Mouse (Mus musculus) heart, embryonic 15.5 days (tissue): ENCODE measurements around the gene Hmbs. TPM values are rescaled to one million over a fixed set of nuclear protein-coding genes. Genes with fewer than 3 reads are reported as not detected.
"Not testable (repeated sequence)": the region's sequence is repeated elsewhere in the genome, so short reads cannot be mapped to it uniquely, and the experiment has no call there.

Experiments used
- ATAC-seq: fragments of 200-750 bp; cut with Nextera tagmentation; replicated peaks from 2 replicates; pipeline ENCODE4 v1.8.0; 2017; ENCODE audit warnings: low read depth, moderate TSS enrichment; ENCODE audit not compliant: insufficient number of reproducible peaks, insufficient read depth, low FRiP score
- H3K27ac ChIP-seq: fragments of 300-500 bp; sonication (generic); 2 replicates; pipeline ENCODE4 v1.5.1; 2015; ENCODE audit warnings: mild to moderate bottlenecking, inconsistent platforms
- H3K27me3 ChIP-seq: fragments of 300-500 bp; sonication (generic); 2 replicates; pipeline ENCODE4 v1.6.1; 2015; ENCODE audit warnings: inconsistent platforms
- H3K36me3 ChIP-seq: fragments of 300-500 bp; sonication (generic); 2 replicates; pipeline ENCODE4 v1.6.1; 2015; ENCODE audit warnings: mild to moderate bottlenecking, inconsistent platforms
- H3K4me1 ChIP-seq: fragments of 300-500 bp; sonication (generic); replicated peaks from 2 replicates; pipeline ENCODE4 v1.6.1; 2015; ENCODE audit warnings: inconsistent platforms
- H3K4me2 ChIP-seq: fragments of 300-500 bp; sonication (generic); 2 replicates; pipeline ENCODE4 v1.6.1; 2015; ENCODE audit warnings: inconsistent platforms, mild to moderate bottlenecking, moderate library complexity
- H3K4me3 ChIP-seq: fragments of 300-500 bp; sonication (generic); 2 replicates; pipeline ENCODE4 v1.5.1; 2015; ENCODE audit warnings: mild to moderate bottlenecking, inconsistent platforms
- H3K9ac ChIP-seq: fragments of 300-500 bp; sonication (generic); 2 replicates; pipeline ENCODE4 v1.6.1; 2015; ENCODE audit warnings: mild to moderate bottlenecking, inconsistent platforms
- H3K9me3 ChIP-seq: fragments of 300-500 bp; sonication (generic); replicated peaks from 2 replicates; pipeline ENCODE4 v1.6.1; 2016; ENCODE audit warnings: inconsistent platforms
- WGBS: fragments of 180-500 bp; shearing (Covaris S2); methylation state at CpG from one replicate; pipeline ENCODE4 v1.1.7; 2015; ENCODE audit warnings: mixed read lengths; 5-methylcytosine and 5-hydroxymethylcytosine counted together
- polyA plus RNA-seq: library from polyadenylated mRNA; unstranded; fragments of >200 nt; fragmentation: Nextera tagmentation; extraction: Ambion mirVana; gene quantifications from 2 replicates; pipeline ENCODE4 v1.2.1, GENCODE M21; 2015

Hmbs gene
- polyA plus RNA-seq, 1 experiment from 2014 or later: 89.7 TPM

GRCm38 (mm10) chr9:44310750-44311135, 33.3 kb downstream of the Hmbs start:
- peaks cover 11% of the 10 kb centered on the region; the same call in 1 of the 2 replicates for H3K4me1 ChIP-seq
- no peak overlapping the region for H3K4me3 ChIP-seq
- peak overlapping the region; percentile 30; the same call in 1 of the 2 replicates for H3K27ac ChIP-seq
- whole genome bisulfite sequencing: 43% methylated on average over 10 of the region's 10 CpGs
- peaks cover 29% of the 10 kb centered on the region for H3K36me3 ChIP-seq
- H3K9me3 ChIP-seq: no peaks in the 10 kb centered on the region
- H3K4me2 ChIP-seq: peak overlapping the region; percentile 32; the same call in 1 of the 2 replicates
- H3K9ac ChIP-seq: no peak overlapping the region
- no peaks in the 10 kb centered on the region for H3K27me3 ChIP-seq
- ATAC-seq: no peak

GRCm38 (mm10) chr9:44309756-44310155, 34.3 kb downstream of the Hmbs start:
- Histone ChIP-seq H3K27me3 (no peaks in the 10 kb centered on the region), H3K9ac (no peak overlapping the region), H3K36me3 (peaks cover 19% of the 10 kb centered on the region), H3K4me3 (no peak overlapping the region), H3K4me2 (no peak overlapping the region), H3K27ac (no peak overlapping the region), H3K4me1 (peaks cover 14% of the 10 kb centered on the region), H3K9me3 (no peaks in the 10 kb centered on the region)
- WGBS: 75% methylated on average over 3 of the region's 3 CpGs
- no peak for ATAC-seq

- H3K4me2 ChIP-seq: no peak overlapping the region
- H3K9ac ChIP-seq: no peak overlapping the region
- H3K9me3 ChIP-seq: no peaks in the 10 kb centered on the region
- H3K36me3 ChIP-seq: peaks cover 3% of the 10 kb centered on the region
- H3K27me3 ChIP-seq: no peaks in the 10 kb centered on the region
- H3K4me3 ChIP-seq: no peak overlapping the region
- H3K4me1 ChIP-seq: peaks cover 22% of the 10 kb centered on the region
- 68% methylated on average over 2 of the region's 2 CpGs for whole genome bisulfite sequencing
- no peak overlapping the region for H3K27ac ChIP-seq
- ATAC-seq: no peak
Observed at GRCm38 (mm10) chr9:44307248-44307647, 36.8 kb downstream of the Hmbs start.

GRCm38 (mm10) chr9:44306532-44306931, 37.5 kb downstream of the Hmbs start:
- 90% methylated on average over 6 of the region's 6 CpGs for WGBS
- H3K9ac ChIP-seq: no peak overlapping the region
- no peak overlapping the region for H3K27ac ChIP-seq
- ATAC-seq: no peak
- H3K9me3 ChIP-seq: no peaks in the 10 kb centered on the region
- H3K4me2 ChIP-seq: no peak overlapping the region
- peaks cover 10% of the 10 kb centered on the region for H3K36me3 ChIP-seq
- H3K4me1 ChIP-seq: peaks cover 22% of the 10 kb centered on the region
- H3K27me3 ChIP-seq: no peaks in the 10 kb centered on the region
- no peak overlapping the region for H3K4me3 ChIP-seq

DNA sequence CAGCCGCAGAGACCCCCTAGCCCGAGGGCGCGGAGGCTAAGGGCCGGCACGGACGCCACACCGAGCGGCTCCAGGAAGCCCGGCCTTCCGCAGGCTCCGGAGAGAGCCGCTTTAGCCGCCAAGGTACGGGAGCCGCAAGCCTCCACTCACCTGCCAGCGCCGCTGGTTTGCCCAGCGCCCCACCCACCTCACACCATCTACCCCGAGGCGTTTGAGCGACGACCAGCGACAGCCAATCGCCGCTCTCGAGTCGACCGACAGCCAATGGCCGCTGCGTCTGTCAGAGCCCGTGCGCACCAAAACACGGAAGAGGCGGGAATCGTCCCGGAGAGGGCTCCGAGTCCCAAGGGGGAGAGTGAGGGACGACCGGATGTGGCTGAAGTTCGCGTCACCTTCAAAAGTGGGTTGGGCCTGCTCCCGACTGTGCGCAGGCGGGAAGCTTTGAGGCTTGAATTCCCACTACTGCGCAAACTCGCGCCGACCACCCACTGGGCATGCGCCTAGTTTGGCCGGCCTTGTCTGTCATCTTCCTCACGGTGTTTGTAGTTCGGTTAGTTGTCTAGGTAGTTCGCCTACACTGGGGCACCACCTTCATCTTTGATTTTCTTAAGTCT, 38.5 kb downstream of the Hmbs start, which contains the start of gene Hinfp:
Gene Hinfp, minus strand, starts transcription at position 206 of the 614 bp plus-strand sequence.
- Histone ChIP-seq H3K36me3 (peaks cover 19% of the 10 kb centered on the region), H3K27ac (peak within 1 kb of the TSS; percentile 84), H3K27me3 (no peaks in the 10 kb centered on the region), H3K4me3 (peak within 1 kb of the TSS; percentile 99), H3K9ac (peak within 1 kb of the TSS; percentile 97), H3K9me3 (no peaks in the 10 kb centered on the region), H3K4me1 (peaks cover 14% of the 10 kb centered on the region), H3K4me2 (peak within 1 kb of the TSS; percentile 78)
- WGBS: under 1% methylated on average over 54 of the region's 54 CpGs
- ATAC-seq: peak; percentile 98

- H3K9me3 ChIP-seq, H3K4me3 ChIP-seq, ATAC-seq, H3K27ac ChIP-seq, H3K4me2 ChIP-seq, H3K9ac ChIP-seq, H3K27me3 ChIP-seq: not testable (repeated sequence)
- H3K36me3 ChIP-seq: peaks cover 69% of the 10 kb centered on the region
- WGBS: 90% methylated on average over 3 of the region's 3 CpGs
- H3K4me1 ChIP-seq: peaks cover 11% of the 10 kb centered on the region
Observed at GRCm38 (mm10) chr9:44300001-44300400, 44.0 kb downstream of the Hmbs start.

DNA sequence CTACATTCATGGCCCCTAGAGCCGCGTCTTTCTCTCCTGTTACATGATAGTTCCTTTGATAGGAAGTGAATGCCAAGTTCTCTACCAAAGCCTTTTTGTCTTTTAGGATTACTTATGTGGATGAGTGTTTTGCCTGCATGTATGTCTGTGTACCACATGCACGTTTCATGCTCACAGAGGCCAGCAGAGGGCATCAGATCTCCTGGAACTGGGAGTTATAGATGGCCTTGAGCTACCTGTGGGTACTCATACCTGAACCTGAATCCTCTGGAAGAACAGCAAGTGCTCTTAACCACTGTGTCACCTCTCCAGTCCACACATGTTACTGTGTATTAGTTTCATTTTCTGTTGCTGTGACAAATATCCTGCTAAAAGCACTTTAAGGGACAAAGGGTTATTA, 51.5 kb downstream of the Hmbs start:
- Histone ChIP-seq H3K4me2 (no peak overlapping the region), H3K4me3 (no peak overlapping the region), H3K36me3 (peaks cover 56% of the 10 kb centered on the region), H3K27me3 (peaks cover 17% of the 10 kb centered on the region; the same call in 1 of the 2 replicates), H3K9ac (no peak overlapping the region), H3K4me1 (peaks cover 17% of the 10 kb centered on the region), H3K9me3 (no peaks in the 10 kb centered on the region), H3K27ac (no peak overlapping the region)
- 72% methylated on average over 3 of the region's 3 CpGs for WGBS
- no peak for ATAC-seq

DNA sequence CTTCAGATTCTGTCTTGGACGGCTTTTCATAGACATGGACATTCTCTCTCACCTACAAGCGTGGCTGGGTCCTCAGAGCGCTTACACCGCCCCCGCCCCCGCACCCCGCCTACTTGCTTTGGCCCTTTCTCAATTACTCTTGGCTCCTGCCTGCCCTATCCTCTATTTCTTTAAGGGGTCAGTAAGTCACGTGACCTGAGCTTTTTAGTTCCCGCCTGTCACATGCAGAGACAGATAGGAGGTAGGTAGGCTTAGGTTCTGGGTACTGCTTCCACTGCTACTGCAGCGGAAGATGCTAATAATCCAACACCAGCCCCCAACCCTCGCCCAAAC, 55.1 kb downstream of the Hmbs start:
- Histone ChIP-seq H3K27me3 (peaks cover 24% of the 10 kb centered on the region), H3K9ac (no peak overlapping the region), H3K9me3 (no peaks in the 10 kb centered on the region), H3K36me3 (peaks cover 24% of the 10 kb centered on the region), H3K4me2 (peak overlapping the region; percentile 96), H3K4me3 (peak overlapping the region; percentile 68; the same call in 1 of the 2 replicates), H3K4me1 (peaks cover 24% of the 10 kb centered on the region), H3K27ac (no peak overlapping the region)
- ATAC-seq: 0 out of 2 replicates have a peak, but pooled peaks have one; percentile 16
- WGBS: 11% methylated on average over 11 of the region's 11 CpGs

DNA sequence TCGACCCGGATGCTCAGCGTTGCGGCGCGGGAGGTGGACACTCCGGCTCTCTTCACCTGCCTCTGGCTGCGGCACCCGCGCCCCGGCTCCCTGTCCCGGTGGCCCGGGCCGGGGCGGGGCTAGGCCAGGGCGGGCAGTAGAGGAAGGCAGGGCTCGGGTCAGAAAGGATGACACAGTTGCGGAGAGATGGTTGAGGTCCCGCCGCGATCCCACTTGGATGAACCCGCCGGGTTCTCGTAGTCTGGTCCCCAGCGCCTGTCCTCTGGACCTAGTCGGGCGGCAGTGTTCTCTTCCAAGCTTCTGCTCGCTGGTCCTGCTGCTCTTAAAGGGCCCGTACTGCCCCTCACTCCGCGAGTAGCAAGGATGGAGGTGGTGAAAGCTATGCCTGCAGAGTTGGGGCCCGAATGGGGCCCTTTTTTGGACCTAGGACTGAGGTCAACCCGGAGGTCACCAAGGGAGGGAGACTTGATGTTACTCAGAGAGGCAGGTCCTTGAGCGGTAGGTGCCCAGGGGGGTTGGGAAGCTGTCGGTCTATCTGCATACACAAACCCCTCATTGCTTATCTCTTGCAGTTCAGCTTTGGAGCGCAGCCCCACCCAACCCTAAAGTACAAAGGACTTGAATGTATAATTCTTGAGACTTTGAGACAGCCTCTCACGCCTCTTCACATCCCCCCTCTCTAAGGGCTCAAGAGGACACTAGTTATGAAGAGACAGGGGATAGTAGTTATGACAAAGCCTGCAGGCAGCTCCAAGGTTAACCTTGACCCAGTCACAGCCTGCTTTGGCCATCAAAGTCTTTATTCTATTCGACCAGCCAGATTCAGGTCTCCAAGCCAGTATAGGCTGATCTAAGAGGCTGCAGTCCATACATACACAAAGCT, 55.7 kb downstream of the Hmbs start, which contains the start of gene Abcg4:
Gene Abcg4, minus strand, starts transcription at position 540 of the 883 bp plus-strand sequence.
- Histone ChIP-seq H3K4me1 (peaks cover 24% of the 10 kb centered on the region), H3K27ac (no peak within 1 kb of the TSS)

GRCm38 (mm10) chr9:44287401-44288075, 56.5 kb downstream of the Hmbs start:
- Histone ChIP-seq H3K4me2 (peak overlapping the region; percentile 96), H3K9me3 (no peaks in the 10 kb centered on the region), H3K4me3 (peak overlapping the region; percentile 68), H3K27ac (no peak overlapping the region), H3K36me3 (peaks cover 12% of the 10 kb centered on the region; the same call in 1 of the 2 replicates), H3K27me3 (peaks cover 24% of the 10 kb centered on the region), H3K4me1 (peaks cover 26% of the 10 kb centered on the region), H3K9ac (peak overlapping the region; percentile 68)
- peak; percentile 36 for ATAC-seq
- under 1% methylated on average over 47 of the region's 47 CpGs for WGBS

More for the DNA sequence above, 55.7 kb downstream of the Hmbs start, which contains the start of gene Abcg4:
- Histone ChIP-seq H3K9ac (peak within 1 kb of the TSS; percentile 68), H3K9me3 (no peaks in the 10 kb centered on the region), H3K4me2 (peak within 1 kb of the TSS; percentile 96), H3K4me3 (peak within 1 kb of the TSS; percentile 68), H3K36me3 (peaks cover 18% of the 10 kb centered on the region), H3K27me3 (peaks cover 24% of the 10 kb centered on the region)
- WGBS: under 1% methylated on average over 38 of the region's 38 CpGs
- ATAC-seq: peak; percentile 32

GRCm38 (mm10) chr9:44287003-44287400, 57.0 kb downstream of the Hmbs start:
- Histone ChIP-seq H3K9me3 (no peaks in the 10 kb centered on the region), H3K27me3 (peaks cover 24% of the 10 kb centered on the region), H3K4me2 (peak overlapping the region; percentile 96), H3K9ac (peak overlapping the region; percentile 68), H3K4me1 (peaks cover 26% of the 10 kb centered on the region), H3K27ac (no peak overlapping the region), H3K4me3 (peak overlapping the region; percentile 68), H3K36me3 (peaks cover 11% of the 10 kb centered on the region; the same call in 1 of the 2 replicates)
- ATAC-seq: no peak
- WGBS: 11% methylated on average over 10 of the region's 11 CpGs
